Mouse (Mus musculus) heart, embryonic 16.5 days (tissue): ENCODE measurements at regions not wholly inside any gene's neighbourhood (a gene's known extent, or its start where the extent isn't known, plus 50 kb on each side); places are given as distances from the start of the nearest gene placed in this dataset.

Experiments
- ATAC-seq: fragments of 200-750 bp; cut with Nextera tagmentation; replicated peaks from 2 replicates; pipeline ENCODE4 v1.8.0; 2017; ENCODE audit warnings: moderate number of reproducible peaks; ENCODE audit not compliant: insufficient read depth, low FRiP score; ENCODE audit errors: extremely low read depth
- H3K27ac ChIP-seq: fragments of 300-500 bp; sonication (generic); 2 replicates; pipeline ENCODE4 v1.5.1; 2014; ENCODE audit warnings: mild to moderate bottlenecking, low read length, control low read depth, moderate library complexity
- H3K27me3 ChIP-seq: fragments of 300-500 bp; sonication (generic); 2 replicates; pipeline ENCODE4 v1.6.1; 2014; ENCODE audit warnings: low read length, mixed read lengths; ENCODE audit not compliant: control insufficient read depth, insufficient read depth
- H3K36me3 ChIP-seq: fragments of 300-500 bp; sonication (generic); 2 replicates; pipeline ENCODE4 v1.6.1; 2014; ENCODE audit not compliant: control insufficient read depth, insufficient read depth
- H3K4me1 ChIP-seq: fragments of 300-500 bp; sonication (generic); 2 replicates; pipeline ENCODE4 v1.6.1; 2014; ENCODE audit warnings: low read length, mixed read lengths; ENCODE audit not compliant: control insufficient read depth, insufficient read depth
- H3K4me2 ChIP-seq: fragments of 300-500 bp; sonication (generic); 2 replicates; pipeline ENCODE4 v1.6.1; 2014; ENCODE audit warnings: low read depth, mild to moderate bottlenecking, control low read depth, low read length
- H3K4me3 ChIP-seq: fragments of 300-500 bp; sonication (generic); 2 replicates; pipeline ENCODE4 v1.5.1; 2014; ENCODE audit warnings: mild to moderate bottlenecking, control low read depth, low read length
- H3K9ac ChIP-seq: fragments of 300-500 bp; sonication (generic); 2 replicates; pipeline ENCODE4 v1.6.1; 2014; ENCODE audit warnings: low read length, control low read depth
- H3K9me3 ChIP-seq: fragments of 300-500 bp; sonication (generic); replicated peaks from 2 replicates; pipeline ENCODE4 v1.6.1; 2016; ENCODE audit warnings: low read length; ENCODE audit not compliant: control insufficient read depth
- WGBS: fragments of 180-500 bp; shearing (Covaris S2); extraction: QIAGEN DNeasy Blood & Tissue Kit; methylation state at CpG from one replicate; pipeline ENCODE4 v1.1.7; 2014; 5-methylcytosine and 5-hydroxymethylcytosine counted together

- 60% methylated on average over 3 of the region's 3 CpGs for WGBS
Observed at GRCm38 (mm10) chr5:41206462-41206861, 501.5 kb downstream of the Rab28 start.

GRCm38 (mm10) chr5:41204417-41204816, 503.5 kb downstream of the Rab28 start:
- Histone ChIP-seq H3K27me3 (no peaks in the 10 kb centered on the region), H3K36me3 (no peaks in the 10 kb centered on the region), H3K4me2 (no peak overlapping the region), H3K4me1 (no peaks in the 10 kb centered on the region), H3K4me3 (no peak overlapping the region), H3K9ac (no peak overlapping the region), H3K27ac (no peak overlapping the region), H3K9me3 (no peaks in the 10 kb centered on the region)
- no peak for ATAC-seq

More at GRCm38 (mm10) chr5:41206462-41206861, 501.5 kb downstream of the Rab28 start:
- H3K27me3 ChIP-seq = no peaks in the 10 kb centered on the region
- H3K9me3 ChIP-seq = no peaks in the 10 kb centered on the region
- no peak overlapping the region for H3K9ac ChIP-seq
- no peak overlapping the region for H3K4me3 ChIP-seq
- no peak for ATAC-seq
- H3K36me3 ChIP-seq = no peaks in the 10 kb centered on the region
- no peak overlapping the region for H3K4me2 ChIP-seq
- H3K27ac ChIP-seq = no peak overlapping the region
- H3K4me1 ChIP-seq = no peaks in the 10 kb centered on the region

DNA sequence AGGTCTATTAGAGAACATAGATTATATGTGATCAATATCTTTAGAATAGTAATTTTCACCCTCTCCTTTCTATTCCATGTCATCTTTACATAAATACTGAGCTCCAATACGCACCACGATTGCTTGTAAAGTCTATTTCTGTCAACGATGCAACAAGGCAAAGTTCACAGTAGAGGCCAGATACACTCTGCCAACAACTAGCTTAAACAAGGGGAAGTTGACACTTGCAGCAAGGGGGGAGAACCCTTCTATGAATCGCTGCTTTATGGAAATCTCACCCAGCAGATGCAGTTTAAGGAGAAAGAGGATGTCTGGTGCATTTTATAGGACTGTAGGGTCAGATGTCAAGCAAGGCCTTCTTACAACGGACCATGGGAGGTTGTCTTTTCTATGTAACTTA, 520.8 kb downstream of the Rab28 start:
- ATAC-seq = no peak
- Histone ChIP-seq H3K27me3 (no peaks in the 10 kb centered on the region), H3K4me3 (no peak overlapping the region), H3K36me3 (no peaks in the 10 kb centered on the region), H3K9me3 (no peaks in the 10 kb centered on the region), H3K4me1 (no peaks in the 10 kb centered on the region), H3K4me2 (no peak overlapping the region), H3K9ac (no peak overlapping the region), H3K27ac (no peak overlapping the region)
- WGBS = 56% methylated on average over 5 of the region's 5 CpGs

GRCm38 (mm10) chr5:41177220-41177619, 530.7 kb downstream of the Rab28 start:
- WGBS = 77% methylated on average over 3 of the region's 3 CpGs
- no peaks in the 10 kb centered on the region for H3K36me3 ChIP-seq
- no peak overlapping the region for H3K27ac ChIP-seq
- H3K9ac ChIP-seq = no peak overlapping the region
- ATAC-seq = no peak
- no peaks in the 10 kb centered on the region for H3K9me3 ChIP-seq
- no peaks in the 10 kb centered on the region for H3K27me3 ChIP-seq
- no peak overlapping the region for H3K4me3 ChIP-seq
- no peaks in the 10 kb centered on the region for H3K4me1 ChIP-seq
- H3K4me2 ChIP-seq = no peak overlapping the region

DNA sequence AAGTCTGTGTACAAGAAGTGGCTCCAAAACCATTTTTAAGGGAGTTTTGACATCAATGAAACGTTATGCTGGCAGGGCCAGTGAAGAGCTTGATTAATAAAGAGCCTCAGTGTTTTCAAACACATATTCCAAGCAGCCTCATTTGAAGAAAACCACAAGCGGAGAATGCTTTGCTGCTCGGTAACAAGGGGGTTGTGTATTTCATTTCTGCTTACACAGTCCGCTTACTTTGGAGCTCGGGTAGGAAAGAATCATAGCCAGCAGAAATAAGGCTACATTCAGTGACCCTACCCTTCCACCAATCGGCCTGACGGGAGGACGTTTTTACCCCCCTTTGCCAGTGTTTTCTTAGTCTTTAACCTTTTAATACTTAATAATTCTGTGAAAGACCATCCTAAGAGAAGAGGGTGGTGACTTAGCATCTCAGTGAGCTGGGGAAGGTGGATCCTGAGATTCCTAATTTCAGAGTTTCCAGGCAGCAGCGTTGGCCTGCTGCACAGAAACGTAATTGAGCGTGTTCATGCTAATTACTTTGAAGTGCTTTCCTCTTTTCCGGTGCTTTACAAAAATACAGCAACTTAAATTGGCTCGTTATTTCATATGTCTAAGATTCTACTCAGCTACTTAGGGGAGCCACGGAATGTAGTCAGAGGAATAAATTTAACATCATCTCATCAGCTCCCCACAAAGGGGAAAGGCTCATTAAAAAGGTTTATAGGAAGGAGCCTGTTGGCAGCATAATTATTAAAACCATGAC, 541.9 kb downstream of the Rab28 start:
- Histone ChIP-seq H3K9ac (no peak overlapping the region), H3K36me3 (no peaks in the 10 kb centered on the region), H3K4me1 (no peaks in the 10 kb centered on the region), H3K4me3 (no peak overlapping the region), H3K27ac (no peak overlapping the region), H3K9me3 (no peaks in the 10 kb centered on the region), H3K27me3 (no peaks in the 10 kb centered on the region), H3K4me2 (no peak overlapping the region)
- 72% methylated on average over 14 of the region's 14 CpGs for WGBS
- ATAC-seq = no peak

DNA sequence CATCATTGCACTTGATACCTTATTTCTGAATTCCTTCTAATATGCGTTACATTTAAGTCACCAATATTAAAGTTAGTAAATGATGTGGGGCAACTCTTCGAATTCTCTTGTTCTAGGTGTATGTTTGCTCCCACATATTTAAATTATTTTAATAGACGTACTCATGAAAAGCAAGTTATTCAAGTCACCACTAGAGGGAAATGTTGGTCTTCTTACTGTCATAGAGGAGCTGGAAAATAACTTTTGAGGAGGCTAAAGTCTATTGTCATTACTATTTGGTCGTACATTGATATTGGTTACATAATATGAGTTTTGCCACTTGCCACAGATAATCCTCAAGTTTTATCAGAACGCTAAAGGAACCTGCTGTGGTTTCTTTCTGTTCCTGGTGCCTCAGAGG, 582.9 kb downstream of the Rab28 start:
- Histone ChIP-seq H3K9me3 (no peaks in the 10 kb centered on the region), H3K36me3 (no peaks in the 10 kb centered on the region), H3K9ac (no peak overlapping the region), H3K27me3 (no peaks in the 10 kb centered on the region), H3K4me2 (no peak overlapping the region), H3K4me3 (no peak overlapping the region), H3K27ac (no peak overlapping the region), H3K4me1 (no peaks in the 10 kb centered on the region)
- WGBS = 20% methylated on average over 5 of the region's 5 CpGs
- no peak for ATAC-seq

- no peak overlapping the region for H3K4me3 ChIP-seq
- H3K9me3 ChIP-seq = no peaks in the 10 kb centered on the region
- H3K4me2 ChIP-seq = no peak overlapping the region
- H3K27me3 ChIP-seq = no peaks in the 10 kb centered on the region
- H3K4me1 ChIP-seq = no peaks in the 10 kb centered on the region
- no peak for ATAC-seq
- no peak overlapping the region for H3K27ac ChIP-seq
- H3K9ac ChIP-seq = no peak overlapping the region
- no peaks in the 10 kb centered on the region for H3K36me3 ChIP-seq
- whole genome bisulfite sequencing = 40% methylated on average over 3 of the region's 3 CpGs
Observed at GRCm38 (mm10) chr5:41117658-41118057, 590.3 kb downstream of the Rab28 start.

DNA sequence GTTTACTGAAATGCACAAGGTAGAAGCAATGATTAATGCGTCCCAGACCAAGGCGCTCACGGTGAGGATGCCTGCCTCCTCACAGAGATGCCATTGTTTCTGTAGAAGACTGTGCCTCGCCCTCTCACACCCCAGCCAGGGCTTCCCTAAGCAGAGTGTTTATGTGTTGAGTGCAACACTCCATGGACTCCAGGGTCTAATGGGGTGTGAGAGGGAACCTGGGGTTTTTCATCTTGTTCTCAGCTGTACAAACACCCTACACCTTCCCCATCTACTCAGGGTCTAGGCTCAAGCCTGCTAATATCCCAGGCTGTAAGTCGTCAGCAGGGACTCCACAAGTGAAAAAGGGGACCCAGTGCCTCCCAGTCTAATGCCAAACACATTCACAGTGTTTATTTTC, 620.2 kb downstream of the Rab28 start:
- Histone ChIP-seq H3K27me3 (no peaks in the 10 kb centered on the region), H3K27ac (no peak overlapping the region), H3K9ac (no peak overlapping the region), H3K4me3 (no peak overlapping the region), H3K9me3 (no peaks in the 10 kb centered on the region), H3K4me1 (no peaks in the 10 kb centered on the region), H3K36me3 (no peaks in the 10 kb centered on the region), H3K4me2 (no peak overlapping the region)
- WGBS = 42% methylated on average over 5 of the region's 5 CpGs
- ATAC-seq = no peak

DNA sequence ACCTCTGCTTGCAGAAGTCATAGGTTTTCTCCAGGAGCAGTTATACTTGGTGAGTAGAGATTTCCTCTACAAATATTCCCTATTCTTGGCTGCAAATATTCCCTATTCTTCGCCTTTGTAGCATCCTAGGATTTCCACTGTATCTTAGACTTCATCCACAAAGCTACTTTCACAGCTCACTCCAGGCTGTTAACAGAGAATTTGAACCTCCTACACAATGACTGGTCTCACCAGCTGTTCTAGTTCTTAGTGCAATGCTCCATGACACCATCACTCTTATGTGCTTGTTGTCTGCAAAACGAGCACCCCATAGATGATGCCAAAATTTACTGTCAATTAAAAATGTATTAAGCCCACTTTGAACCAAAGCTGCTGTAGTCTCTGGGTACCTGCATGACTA, 631.5 kb downstream of the Rab28 start:
- WGBS = 62% methylated on average over 2 of the region's 2 CpGs
- H3K4me2 ChIP-seq = no peak overlapping the region
- H3K4me1 ChIP-seq = no peaks in the 10 kb centered on the region
- no peaks in the 10 kb centered on the region for H3K27me3 ChIP-seq
- no peak overlapping the region for H3K9ac ChIP-seq
- ATAC-seq = no peak
- H3K9me3 ChIP-seq = no peaks in the 10 kb centered on the region
- H3K36me3 ChIP-seq = no peaks in the 10 kb centered on the region
- H3K27ac ChIP-seq = no peak overlapping the region
- H3K4me3 ChIP-seq = no peak overlapping the region
